Mouse (Mus musculus) CH12.LX (cell line): Measurements from ENCODE around the gene Dscaml1. TPM values are rescaled to one million over a fixed set of nuclear protein-coding genes. Genes with fewer than 3 reads are reported as not detected.
A peak's percentile ranks its signal among the peaks of the same experiment; 100 is the strongest.

Source experiments
- DNase-seq: peaks from one replicate; pipeline ENCODE4 v3.0.0-alpha.2; 2013; ENCODE audit errors: extremely low read depth
- H3K27ac ChIP-seq: 2 replicates; pipeline ENCODE4 v1.5.1; 2012; ENCODE audit warnings: low read depth, mild to moderate bottlenecking, control low read depth, moderate library complexity; ENCODE audit not compliant: insufficient read depth
- H3K27me3 ChIP-seq: replicated peaks from 2 replicates; pipeline ENCODE3; 2012; ENCODE audit warnings: inconsistent platforms
- H3K36me3 ChIP-seq, 2 experiments: replicated peaks in 1 of 2; 2 replicates each; pipeline versions ENCODE3 to v1.6.1; 2012; ENCODE audit warnings: inconsistent platforms in 1 of 2, low read length in 1 of 2, mild to moderate bottlenecking in 1 of 2, mixed read lengths in 1 of 2, moderate library complexity in 1 of 2; ENCODE audit not compliant: control insufficient read depth in 1 of 2, insufficient read depth in 1 of 2
- H3K4me1 ChIP-seq, 2 experiments: 2 replicates each; pipeline ENCODE4 v1.6.1; 2012; ENCODE audit warnings: inconsistent platforms in 1 of 2, moderate library complexity in 1 of 2; ENCODE audit not compliant: insufficient read depth in 2 of 2, control insufficient read depth in 1 of 2
- H3K4me2 ChIP-seq: 2 replicates; pipeline ENCODE4 v1.6.1; 2012; ENCODE audit warnings: low read depth, mild to moderate bottlenecking, control low read depth; ENCODE audit not compliant: poor library complexity, insufficient read depth, severe bottlenecking
- H3K4me3 ChIP-seq, 3 experiments: fragments of 150-350 bp in 1 of 3; sonication (generic) in 1 of 3; replicated peaks in 1 of 3; 2 replicates each; pipeline versions ENCODE3 to v1.5.1; 2011 to 2012; ENCODE audit warnings: low read depth in 2 of 3, low read length in 2 of 3, mild to moderate bottlenecking in 2 of 3, moderate library complexity in 2 of 3, control low read depth in 1 of 3, improper control_type of control experiment in 1 of 3, inconsistent platforms in 1 of 3, mixed read lengths in 1 of 3; ENCODE audit not compliant: poor library complexity in 1 of 3
- H3K79me2 ChIP-seq: replicated peaks from 2 replicates; pipeline ENCODE4 v1.6.1; 2012; ENCODE audit warnings: mild to moderate bottlenecking, moderate library complexity; ENCODE audit not compliant: control insufficient read depth, poor library complexity, insufficient read depth, severe bottlenecking; ENCODE audit errors: extremely low read depth
- H3K9ac ChIP-seq: 2 replicates; pipeline ENCODE4 v1.6.1; 2012; ENCODE audit warnings: low read depth, mild to moderate bottlenecking, control low read depth, moderate library complexity; ENCODE audit not compliant: insufficient read depth
- H3K9me3 ChIP-seq: replicated peaks from 2 replicates; pipeline ENCODE3; 2012; ENCODE audit warnings: low read length, inconsistent platforms, mixed read lengths
- CHD2 ChIP-seq: IDR thresholded peaks from 2 replicates; pipeline ENCODE4 v1.6.1; 2011; ENCODE audit warnings: low read length, improper control_type of control experiment
- ELF1 ChIP-seq: IDR thresholded peaks from 2 replicates; pipeline ENCODE4 v1.6.1; 2014; ENCODE audit warnings: low read depth, mild to moderate bottlenecking, inconsistent platforms, low read length, improper control_type of control experiment
- EP300 ChIP-seq: IDR thresholded peaks from 2 replicates; pipeline ENCODE4 v1.6.1; 2011; ENCODE audit warnings: low read length, improper control_type of control experiment
- ETS1 ChIP-seq: conservative IDR thresholded peaks from 2 replicates; pipeline ENCODE4 v1.6.1; 2012; ENCODE audit warnings: low read depth, mild to moderate bottlenecking, inconsistent platforms, low read length, improper control_type of control experiment, moderate library complexity
- IRF4 ChIP-seq: IDR thresholded peaks from 2 replicates; pipeline ENCODE4 v1.6.1; 2014; ENCODE audit warnings: low read depth, mild to moderate bottlenecking, inconsistent platforms, low read length, improper control_type of control experiment
- JUN ChIP-seq: IDR thresholded peaks from 2 replicates; pipeline ENCODE4 v1.6.1; 2011; ENCODE audit warnings: low read depth, mild to moderate bottlenecking, low read length, improper control_type of control experiment, moderate library complexity; ENCODE audit not compliant: insufficient read depth
- JUND ChIP-seq: conservative IDR thresholded peaks from 2 replicates; pipeline ENCODE4 v1.6.1; 2011; ENCODE audit warnings: low read depth, low read length, improper control_type of control experiment
- KAT2A ChIP-seq: IDR thresholded peaks from 2 replicates; pipeline ENCODE4 v1.6.1; 2012; ENCODE audit warnings: low read length, improper control_type of control experiment, inconsistent platforms; ENCODE audit not compliant: insufficient replicate concordance
- MAFK ChIP-seq: IDR thresholded peaks from 2 replicates; pipeline ENCODE4 v1.6.1; 2011; ENCODE audit warnings: low read length, improper control_type of control experiment; ENCODE audit not compliant: insufficient replicate concordance
- MAZ ChIP-seq: IDR thresholded peaks from 2 replicates; pipeline ENCODE4 v1.6.1; 2012; ENCODE audit warnings: low read depth, mild to moderate bottlenecking, inconsistent platforms, low read length, improper control_type of control experiment, moderate library complexity
- MEF2A ChIP-seq: IDR thresholded peaks from 2 replicates; pipeline ENCODE4 v1.6.1; 2014; ENCODE audit warnings: low read depth, mild to moderate bottlenecking, inconsistent platforms, low read length, improper control_type of control experiment, borderline replicate concordance
- MXI1 ChIP-seq: IDR thresholded peaks from 2 replicates; pipeline ENCODE4 v1.6.1; 2011; ENCODE audit warnings: mild to moderate bottlenecking, low read depth, low read length, improper control_type of control experiment
- MYC ChIP-seq: IDR thresholded peaks from 2 replicates; pipeline ENCODE4 v1.6.1; 2011; ENCODE audit warnings: low read depth, mild to moderate bottlenecking, improper control_type of control experiment, low read length
- POLR2A ChIP-seq: IDR thresholded peaks from 2 replicates; pipeline ENCODE4 v1.6.1; 2011; ENCODE audit warnings: low read depth, mild to moderate bottlenecking, improper control_type of control experiment, low read length
- POLR2AphosphoS2 ChIP-seq: IDR thresholded peaks from 2 replicates; pipeline ENCODE4 v1.6.1; 2011; ENCODE audit warnings: low read depth, low read length, improper control_type of control experiment
- RAD21 ChIP-seq: IDR thresholded peaks from 2 replicates; pipeline ENCODE4 v1.6.1; 2011; ENCODE audit warnings: low read depth, mild to moderate bottlenecking, low read length, improper control_type of control experiment, moderate library complexity
- RCOR1 ChIP-seq: conservative IDR thresholded peaks from 2 replicates; pipeline ENCODE4 v1.6.1; 2012; ENCODE audit warnings: low read depth, mild to moderate bottlenecking, inconsistent platforms, low read length, improper control_type of control experiment
- SIN3A ChIP-seq: IDR thresholded peaks from 2 replicates; pipeline ENCODE4 v1.6.1; 2012; ENCODE audit warnings: low read length, improper control_type of control experiment, inconsistent platforms
- USF1 ChIP-seq: IDR thresholded peaks from 2 replicates; pipeline ENCODE4 v1.6.1; 2014; ENCODE audit warnings: low read depth, mild to moderate bottlenecking, inconsistent platforms, low read length, improper control_type of control experiment
- USF2 ChIP-seq: conservative IDR thresholded peaks from 2 replicates; pipeline ENCODE4 v1.6.1; 2011; ENCODE audit warnings: low read depth, low read length, improper control_type of control experiment
- ZC3H11A ChIP-seq: IDR thresholded peaks from 2 replicates; pipeline ENCODE4 v1.6.1; 2012; ENCODE audit warnings: low read depth, mild to moderate bottlenecking, inconsistent platforms, low read length, improper control_type of control experiment
- ZMIZ1 ChIP-seq: IDR thresholded peaks from 2 replicates; pipeline ENCODE4 v1.6.1; 2012; ENCODE audit warnings: low read depth, mild to moderate bottlenecking, inconsistent platforms, low read length, improper control_type of control experiment
- dilution Hi-C: fragments of 300-500 bp; cut with MboI; formaldehyde crosslinking; loops from 2 replicates; pipeline ENCODE4 v1.14.3; 2020; ENCODE audit warnings: low sequenced_read_pairs; ENCODE audit not compliant: extremely low pct_unique_long_range_greater_than_20kb, extremely low pct_ligation_motif_present
- in situ Hi-C: fragments of 300-500 bp; cut with MboI; formaldehyde crosslinking; loops from 3 replicates; pipeline ENCODE4 v1.14.3; 2019; ENCODE audit warnings: low sequenced_read_pairs, low pct_ligation_motif_present, low pct_unique_long_range_greater_than_20kb, mixed read lengths
- polyA plus RNA-seq: library from polyadenylated mRNA; unstranded; fragments of >175 nt; gene quantifications from 2 replicates; pipeline ENCODE4 v1.2.1, GENCODE M21; 2012; ENCODE audit warnings: low read depth; ENCODE audit not compliant: insufficient read length
- total RNA-seq, 2 experiments: library from RNA; depleted of rRNA; stranded (reverse); fragments of 300-350 nt in 1 of 2; fragments of >200 nt in 1 of 2; gene quantifications; 2 replicates each; pipeline ENCODE4 v1.2.3; 2012 to 2014

The Dscaml1 gene
- total and polyA plus RNA-seq, 3 experiments, result not detected

GRCm38 (mm10) chr9:45625889-45626446 lies 199.5 kb downstream of the Dscaml1 start:
- H3K9me3 ChIP-seq, result peaks cover 7% of the 10 kb centered on the region
- in situ Hi-C loops, result no loop called here
- no peak overlapping the region for H3K9ac ChIP-seq
- no peaks in the 10 kb centered on the region for H3K79me2 ChIP-seq
- dilution Hi-C loops, result no loop called here
- H3K4me3 ChIP-seq, result no peak overlapping the region
- no peaks in the 10 kb centered on the region for H3K36me3 ChIP-seq
- H3K27ac ChIP-seq, result no peak overlapping the region
- no peak for TF ChIP-seq ZC3H11A
- TF ChIP-seq POLR2AphosphoS2, result no peak
- no peak for TF ChIP-seq ELF1
- no peak for TF ChIP-seq SIN3A
- no peak for TF ChIP-seq MEF2A
- peak; percentile 49 for TF ChIP-seq USF1
- TF ChIP-seq MAZ, result no peak
- no peak for TF ChIP-seq JUND
- TF ChIP-seq MXI1, result no peak
- TF ChIP-seq USF2, result peak; percentile 22; the same call in 1 of the 2 replicates
- TF ChIP-seq IRF4, result no peak
- no peak for DNase-seq
- H3K4me2 ChIP-seq, result no peak overlapping the region
- peaks cover 11 to 24% of the 10 kb centered on the region in 2 experiments for H3K4me1 ChIP-seq
- H3K27me3 ChIP-seq, result peaks cover 78% of the 10 kb centered on the region

GRCm38 (mm10) chr9:45632520-45632919 lies 206.1 kb downstream of the Dscaml1 start:
- peaks cover 82% of the 10 kb centered on the region for H3K27me3 ChIP-seq
- no peak overlapping the region for H3K4me3 ChIP-seq
- no peaks in the 10 kb centered on the region for H3K36me3 ChIP-seq
- H3K9me3 ChIP-seq, result peaks cover 7% of the 10 kb centered on the region
- no peak overlapping the region for H3K27ac ChIP-seq
- DNase-seq, result no peak
- no peak overlapping the region for H3K9ac ChIP-seq
- no peaks in the 10 kb centered on the region for H3K4me1 ChIP-seq
- dilution Hi-C loops, result no loop called here
- H3K4me2 ChIP-seq, result no peak overlapping the region
- TF ChIP-seq ELF1, result no peak
- no peak for TF ChIP-seq ZC3H11A
- TF ChIP-seq KAT2A, result no peak
- TF ChIP-seq JUND, result no peak
- no peak for TF ChIP-seq EP300
- TF ChIP-seq ZMIZ1, result no peak
- no peak for TF ChIP-seq IRF4
- no peak for TF ChIP-seq JUN
- TF ChIP-seq MYC, result no peak
- TF ChIP-seq CHD2, result no peak
- TF ChIP-seq POLR2A, result no peak
- no peak for TF ChIP-seq RAD21
- no peak for TF ChIP-seq USF2
- no peak for TF ChIP-seq MEF2A
- TF ChIP-seq POLR2AphosphoS2, result no peak
- no peak for TF ChIP-seq RCOR1
- no peak for TF ChIP-seq ETS1
- no peak for TF ChIP-seq MAFK
- TF ChIP-seq SIN3A, result no peak
- TF ChIP-seq, all 38 proteins: peak for 0
- no peaks in the 10 kb centered on the region for H3K79me2 ChIP-seq
- in situ Hi-C loops, result no loop called here
